Mouse (Mus musculus) liver, embryonic 14.5 days (tissue): ENCODE measurements at regions not wholly inside any gene's neighbourhood (a gene's known extent, or its start where the extent isn't known, plus 50 kb on each side); places are given as distances from the start of the nearest gene placed in this dataset.

Source experiments
- ATAC-seq: fragments of 200-750 bp; cut with Nextera tagmentation; 2 replicates; pipeline ENCODE4 v1.8.0; 2017; ENCODE audit warnings: moderate number of reproducible peaks, mild to moderate bottlenecking, moderate library complexity; ENCODE audit not compliant: insufficient read depth
- DNase-seq, 3 experiments: peaks; one replicate each; pipeline ENCODE4 v3.0.0-alpha.2; 2012 to 2013; ENCODE audit warnings: low read depth in 3 of 3, low spot score in 3 of 3
- H3K27ac ChIP-seq: fragments of 300-500 bp; sonication (generic); 2 replicates; pipeline ENCODE4 v1.5.1; 2014; ENCODE audit warnings: moderate library complexity, mild to moderate bottlenecking, control low read depth, inconsistent platforms
- H3K27me3 ChIP-seq: fragments of 300-500 bp; sonication (generic); 2 replicates; pipeline ENCODE4 v1.6.1; 2014; ENCODE audit warnings: mild to moderate bottlenecking, low read length, moderate library complexity; ENCODE audit not compliant: control insufficient read depth, insufficient read depth
- H3K36me3 ChIP-seq: fragments of 300-500 bp; sonication (generic); replicated peaks from 2 replicates; pipeline ENCODE4 v1.6.1; 2014; ENCODE audit warnings: low read depth; ENCODE audit not compliant: control insufficient read depth, insufficient read depth
- H3K4me1 ChIP-seq, 2 experiments: fragments of 200-500 bp in 1 of 2; fragments of 300-500 bp in 1 of 2; sonication (generic) in 1 of 2; replicated peaks; 2 replicates each; pipeline ENCODE4 v1.6.1; 2012 to 2014; ENCODE audit warnings: antibody characterized with exemption in 1 of 2, inconsistent platforms in 1 of 2, low read length in 1 of 2; ENCODE audit not compliant: control insufficient read depth in 2 of 2, insufficient read depth in 2 of 2
- H3K4me2 ChIP-seq: fragments of 300-500 bp; sonication (generic); 2 replicates; pipeline ENCODE4 v1.6.1; 2014; ENCODE audit warnings: low read depth, mild to moderate bottlenecking, control low read depth, moderate library complexity
- H3K4me3 ChIP-seq, 2 experiments: fragments of 200-500 bp in 1 of 2; fragments of 300-500 bp in 1 of 2; sonication (generic) in 1 of 2; 2 replicates each; pipeline ENCODE4 v1.5.1; 2012 to 2014; ENCODE audit warnings: low read depth in 2 of 2, low read length in 2 of 2, mild to moderate bottlenecking in 2 of 2, control low read depth in 1 of 2, inconsistent platforms in 1 of 2, moderate library complexity in 1 of 2; ENCODE audit not compliant: insufficient read depth in 1 of 2
- H3K9ac ChIP-seq: fragments of 300-500 bp; sonication (generic); replicated peaks from 2 replicates; pipeline ENCODE4 v1.6.1; 2014; ENCODE audit warnings: mild to moderate bottlenecking, control low read depth, moderate library complexity
- H3K9me3 ChIP-seq: fragments of 300-500 bp; sonication (generic); 2 replicates; pipeline ENCODE4 v1.6.1; 2016; ENCODE audit warnings: low read length, mixed read lengths; ENCODE audit not compliant: control insufficient read depth
- CTCF ChIP-seq: IDR thresholded peaks from 2 replicates; pipeline ENCODE4 v1.5.1; 2016; ENCODE audit warnings: antibody characterized with exemption, low read depth, control low read depth
- EP300 ChIP-seq: IDR thresholded peaks from 2 replicates; pipeline ENCODE4 v1.6.1; 2016; ENCODE audit warnings: antibody characterized with exemption, low read depth
- WGBS: fragments of 180-500 bp; shearing (Covaris S2); extraction: QIAGEN DNeasy Blood & Tissue Kit; methylation state at CpG from one replicate; pipeline ENCODE4 v1.1.7; 2014; ENCODE audit not compliant: insufficient replicate concordance; 5-methylcytosine and 5-hydroxymethylcytosine counted together

DNA sequence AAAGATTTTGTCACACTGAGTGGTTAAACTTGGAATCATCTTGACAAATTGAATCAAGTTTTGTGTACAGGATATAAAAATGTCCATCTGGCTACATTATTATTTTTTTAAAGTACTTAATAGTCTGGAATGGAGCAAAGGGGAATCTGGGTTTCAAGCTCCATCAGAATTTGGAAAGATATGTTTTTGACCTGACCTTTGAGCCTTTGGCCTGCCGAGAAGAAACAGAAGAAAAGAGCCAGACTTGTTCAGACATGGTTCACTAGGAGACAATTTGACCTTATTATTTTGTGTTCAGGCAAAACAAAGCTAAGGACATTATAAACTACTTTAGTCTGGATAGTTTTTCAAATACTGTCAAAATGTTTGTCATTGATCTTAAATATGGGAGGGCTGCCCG lies 572.2 kb upstream of the Gm11114 start:
- H3K4me1 ChIP-seq = no peaks in the 10 kb centered on the region
- ATAC-seq = no peak
- 60% methylated on average over 2 of the region's 2 CpGs for WGBS

DNA sequence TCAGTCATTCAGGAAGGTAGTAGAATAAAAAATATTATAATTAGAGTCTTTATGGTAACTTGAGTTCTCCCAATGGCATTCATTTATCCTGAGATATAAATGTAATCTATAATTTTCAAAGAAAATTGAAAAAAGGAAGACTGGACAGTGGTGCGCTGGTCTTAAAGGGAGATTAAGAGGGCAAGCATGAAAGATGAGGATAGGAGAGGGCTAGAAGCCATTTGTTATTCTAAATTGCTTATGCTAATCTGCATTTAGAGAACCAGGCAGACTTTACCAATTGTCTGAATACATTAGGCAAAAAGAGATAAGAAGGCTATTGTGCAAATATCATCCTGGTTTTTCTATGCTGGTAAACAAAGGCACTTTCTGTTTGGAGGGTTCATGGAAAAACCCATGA lies 558.2 kb upstream of the Gm11114 start:
- H3K27me3 ChIP-seq = no peaks in the 10 kb centered on the region
- WGBS = 56% methylated on average over 1 of the region's 1 CpGs

More for the DNA sequence above, 572.2 kb upstream of the Gm11114 start:
- H3K27ac ChIP-seq = no peak overlapping the region
- H3K36me3 ChIP-seq = no peaks in the 10 kb centered on the region
- no peak overlapping the region for H3K4me3 ChIP-seq
- DNase-seq = no peak
- H3K9me3 ChIP-seq = no peaks in the 10 kb centered on the region
- TF ChIP-seq EP300 (no peak), CTCF (no peak)
- no peaks in the 10 kb centered on the region for H3K27me3 ChIP-seq
- H3K9ac ChIP-seq = no peak overlapping the region
- no peak overlapping the region for H3K4me2 ChIP-seq

GRCm38 (mm10) chr9:84754828-84755227 lies 557.7 kb upstream of the Gm11114 start:
- no peak overlapping the region for H3K9ac ChIP-seq
- WGBS = 49% methylated on average over 2 of the region's 2 CpGs
- H3K36me3 ChIP-seq = no peaks in the 10 kb centered on the region
- no peak overlapping the region for H3K4me3 ChIP-seq
- TF ChIP-seq EP300 = no peak
- no peak for TF ChIP-seq CTCF
- DNase-seq (no peak), ATAC-seq (no peak)
- no peaks in the 10 kb centered on the region for H3K27me3 ChIP-seq
- no peaks in the 10 kb centered on the region for H3K9me3 ChIP-seq
- H3K4me1 ChIP-seq = no peaks in the 10 kb centered on the region
- H3K4me2 ChIP-seq = no peak overlapping the region
- H3K27ac ChIP-seq = no peak overlapping the region

More for the DNA sequence above, 558.2 kb upstream of the Gm11114 start:
- H3K27ac ChIP-seq = no peak overlapping the region
- H3K4me3 ChIP-seq = no peak overlapping the region
- no peak for TF ChIP-seq CTCF
- no peaks in the 10 kb centered on the region for H3K36me3 ChIP-seq
- no peak overlapping the region for H3K4me2 ChIP-seq
- DNase-seq (no peak), ATAC-seq (no peak)
- no peaks in the 10 kb centered on the region for H3K9me3 ChIP-seq
- no peak overlapping the region for H3K9ac ChIP-seq
- H3K4me1 ChIP-seq = no peaks in the 10 kb centered on the region

- no peaks in the 10 kb centered on the region for H3K27me3 ChIP-seq
- TF ChIP-seq CTCF (no peak), EP300 (no peak)
- 25% methylated on average over 11 of the region's 11 CpGs for WGBS
- ATAC-seq (no peak), DNase-seq (no peak)
- H3K9me3 ChIP-seq = no peaks in the 10 kb centered on the region
- H3K36me3 ChIP-seq = no peaks in the 10 kb centered on the region
- no peaks in the 10 kb centered on the region for H3K4me1 ChIP-seq
- H3K4me2 ChIP-seq = no peak overlapping the region
- H3K27ac ChIP-seq = no peak overlapping the region
- no peak overlapping the region for H3K9ac ChIP-seq
- H3K4me3 ChIP-seq = no peak overlapping the region
Measured at GRCm38 (mm10) chr9:84774348-84774747, 538.2 kb upstream of the Gm11114 start.

DNA sequence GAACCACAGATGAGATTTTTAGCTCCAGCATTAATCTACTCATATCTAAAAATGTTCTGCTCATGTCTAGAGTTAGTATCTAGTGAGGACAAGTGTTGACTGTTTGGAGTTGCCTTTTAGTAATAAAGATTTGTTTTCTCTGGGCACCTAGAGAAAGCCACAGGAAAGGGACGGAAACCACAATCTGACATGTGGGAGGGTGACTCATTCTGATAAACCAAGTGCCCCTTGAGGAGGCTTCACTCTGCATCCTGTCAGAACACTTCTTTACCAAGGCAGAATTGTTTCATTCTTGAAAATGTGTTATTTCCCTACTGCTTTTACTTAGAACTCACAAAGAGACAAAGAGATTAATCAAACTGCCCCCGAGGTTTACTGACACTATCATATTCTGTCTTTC lies 537.4 kb upstream of the Gm11114 start:
- no peaks in the 10 kb centered on the region for H3K9me3 ChIP-seq
- no peak overlapping the region for H3K27ac ChIP-seq
- no peaks in the 10 kb centered on the region for H3K27me3 ChIP-seq
- WGBS = 8% methylated on average over 2 of the region's 2 CpGs
- H3K4me3 ChIP-seq = no peak overlapping the region
- H3K4me2 ChIP-seq = no peak overlapping the region
- ATAC-seq (no peak), DNase-seq (no peak)
- TF ChIP-seq EP300 = no peak
- no peak for TF ChIP-seq CTCF
- no peaks in the 10 kb centered on the region for H3K4me1 ChIP-seq
- no peaks in the 10 kb centered on the region for H3K36me3 ChIP-seq
- H3K9ac ChIP-seq = no peak overlapping the region
